Mouse (Mus musculus) kidney, adult 2 months (tissue): ENCODE measurements around the gene Col6a1. TPM values are rescaled to one million over a fixed set of nuclear protein-coding genes. Genes with fewer than 3 reads are reported as not detected.

Experiments used
- DNase-seq: peaks from one replicate; pipeline ENCODE4 v3.0.0; 2021
- H3K27ac ChIP-seq: fragments of 200-500 bp; 2 replicates; pipeline ENCODE4 v1.5.1; 2012; ENCODE audit warnings: low read depth, low read length, control low read depth, inconsistent platforms; ENCODE audit not compliant: insufficient read depth
- H3K27me3 ChIP-seq: fragments of 200-500 bp; replicated peaks from 2 replicates; pipeline ENCODE4 v1.6.1; 2012; ENCODE audit warnings: mild to moderate bottlenecking, moderate library complexity, low read length, inconsistent platforms; ENCODE audit not compliant: control insufficient read depth, insufficient read depth
- H3K36me3 ChIP-seq: fragments of 200-500 bp; 2 replicates; pipeline ENCODE4 v1.6.1; 2012; ENCODE audit warnings: mild to moderate bottlenecking, moderate library complexity, low read length, inconsistent platforms; ENCODE audit not compliant: control insufficient read depth, insufficient read depth
- H3K4me1 ChIP-seq: fragments of 200-500 bp; 2 replicates; pipeline ENCODE4 v1.6.1; 2011; ENCODE audit warnings: low read length; ENCODE audit not compliant: control insufficient read depth, insufficient read depth
- H3K4me3 ChIP-seq: fragments of 200-500 bp; 2 replicates; pipeline ENCODE4 v1.5.1; 2011; ENCODE audit warnings: mild to moderate bottlenecking, low read depth, low read length, control low read depth; ENCODE audit not compliant: insufficient read depth
- CTCF ChIP-seq: fragments of 200-500 bp; conservative IDR thresholded peaks from 2 replicates; pipeline ENCODE4 v1.5.1; 2011; ENCODE audit warnings: low read depth, mild to moderate bottlenecking, control low read depth, low read length, moderate library complexity, mixed read lengths; ENCODE audit not compliant: insufficient read depth, insufficient read length
- POLR2A ChIP-seq: fragments of 200-500 bp; IDR thresholded peaks from one replicate; pipeline ENCODE4 v1.6.1; 2011; ENCODE audit warnings: low read depth, low read length, control low read depth
- WGBS: fragments of 180-500 bp; shearing (Covaris S2); methylation state at CpG from one replicate; pipeline ENCODE4 v1.1.7; 2018; 5-methylcytosine and 5-hydroxymethylcytosine counted together
- polyA plus RNA-seq: library from polyadenylated mRNA; depleted of rRNA; stranded (reverse); fragments of >200 nt; gene quantifications from 2 replicates; pipeline ENCODE4 v1.2.3, GENCODE M21; 2012; rRNA removed

Col6a1 gene
- polyA plus RNA-seq, 1 experiment, result 33.2 TPM

DNA sequence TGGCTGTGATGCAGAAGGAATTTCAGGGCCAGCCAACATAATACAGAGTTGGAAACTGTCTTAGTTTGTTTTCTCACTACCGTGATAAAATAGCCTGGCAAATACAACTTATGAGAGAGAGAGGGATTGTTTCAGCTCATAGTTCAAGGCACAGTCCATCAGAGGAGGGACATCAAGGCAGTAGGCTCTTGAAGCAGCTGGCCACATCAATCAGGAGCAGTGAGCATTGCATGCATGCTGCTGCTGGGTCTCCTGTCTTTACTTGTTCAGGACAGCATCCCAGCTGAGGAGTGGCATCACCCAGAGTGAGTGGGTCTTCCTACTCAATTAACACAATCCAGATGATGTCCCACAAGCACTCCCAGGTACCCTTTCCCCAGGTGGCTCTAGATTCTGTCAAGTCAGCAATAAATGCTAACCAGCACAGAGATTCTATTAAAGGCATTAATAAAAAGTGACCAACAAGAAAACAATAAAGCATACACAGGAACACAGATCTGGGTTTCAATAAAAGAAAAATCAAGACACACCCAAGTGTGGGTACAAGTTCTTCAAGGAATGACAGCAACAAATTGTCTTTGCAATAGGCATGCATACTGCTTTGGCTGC, 58.7 kb downstream of the Col6a1 start:
- no peak for TF ChIP-seq CTCF
- TF ChIP-seq POLR2A, result no peak
- DNase-seq, result no peak
- 88% methylated on average over 1 of the region's 1 CpGs for WGBS

GRCm38 (mm10) chr10:76665551-76665950, 60.4 kb downstream of the Col6a1 start:
- Histone ChIP-seq H3K36me3 (no peaks in the 10 kb centered on the region), H3K27ac (no peak overlapping the region), H3K4me3 (no peak overlapping the region), H3K27me3 (no peaks in the 10 kb centered on the region), H3K4me1 (no peaks in the 10 kb centered on the region)
- WGBS, result 89% methylated on average over 11 of the region's 11 CpGs
- TF ChIP-seq CTCF (no peak), POLR2A (no peak)
- DNase-seq, result no peak

More for the DNA sequence above, 58.7 kb downstream of the Col6a1 start:
- Histone ChIP-seq H3K27ac (no peak overlapping the region), H3K27me3 (no peaks in the 10 kb centered on the region), H3K36me3 (no peaks in the 10 kb centered on the region), H3K4me1 (no peaks in the 10 kb centered on the region), H3K4me3 (no peak overlapping the region)

GRCm38 (mm10) chr10:76664156-76665115, 61.5 kb downstream of the Col6a1 start:
- H3K4me1 ChIP-seq, result no peaks in the 10 kb centered on the region
- DNase-seq, result peak; percentile 75
- no peak overlapping the region for H3K4me3 ChIP-seq
- no peak for TF ChIP-seq POLR2A
- TF ChIP-seq CTCF, result no peak
- 62% methylated on average over 20 of the region's 20 CpGs for WGBS
- no peaks in the 10 kb centered on the region for H3K27me3 ChIP-seq
- H3K27ac ChIP-seq, result no peak overlapping the region
- H3K36me3 ChIP-seq, result no peaks in the 10 kb centered on the region

Other genes with a start within 250 kb of the Col6a1 start
- gene Lss, start 194.6 kb downstream of the Col6a1 start, polyA plus RNA-seq, result 18.9 and 21.4 TPM in 2 replicates
- gene Spatc1l, start 163.9 kb downstream of the Col6a1 start, polyA plus RNA-seq, result 0.14 and 0.19 TPM in 2 replicates
- 4.0 and 6.2 TPM in 2 replicates for gene Ftcd, start 150.5 kb downstream of the Col6a1 start, polyA plus RNA-seq
- gene Col6a2, start 102.5 kb downstream of the Col6a1 start, polyA plus RNA-seq, result 23.4 and 28.7 TPM in 2 replicates
- gene Pcbp3, start 235.7 kb upstream of the Col6a1 start, polyA plus RNA-seq, result 19.1 and 23.5 TPM in 2 replicates